Mouse (Mus musculus) kidney, postnatal 25 days (tissue): ENCODE results near the gene Ppl.

Source experiments
- DNase-seq, 2 experiments: peaks; one replicate each; pipeline ENCODE4 v3.0.0; 2021; ENCODE audit warnings: mixed read lengths in 2 of 2

The Ppl gene

DNA sequence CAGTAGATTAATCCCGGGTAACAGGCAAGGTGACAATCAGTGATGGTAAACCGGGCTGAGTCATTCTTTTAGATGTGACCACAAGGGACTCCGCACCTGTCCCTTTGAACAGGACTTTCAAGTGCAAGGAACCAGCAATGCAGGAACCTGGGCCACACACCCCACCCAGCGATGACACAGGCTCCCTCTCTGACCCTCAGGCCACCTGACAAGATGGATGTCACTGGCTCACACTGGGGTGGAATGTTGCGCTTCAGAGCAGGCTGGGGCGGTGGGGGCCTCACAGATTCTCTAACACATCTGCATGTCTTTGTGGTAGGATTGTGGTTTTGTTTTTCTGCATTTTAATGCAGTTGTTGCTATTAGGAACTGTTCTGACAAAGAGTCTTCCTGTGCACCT, 8.7 kb downstream of the Ppl start:
- no peak for DNase-seq

DNA sequence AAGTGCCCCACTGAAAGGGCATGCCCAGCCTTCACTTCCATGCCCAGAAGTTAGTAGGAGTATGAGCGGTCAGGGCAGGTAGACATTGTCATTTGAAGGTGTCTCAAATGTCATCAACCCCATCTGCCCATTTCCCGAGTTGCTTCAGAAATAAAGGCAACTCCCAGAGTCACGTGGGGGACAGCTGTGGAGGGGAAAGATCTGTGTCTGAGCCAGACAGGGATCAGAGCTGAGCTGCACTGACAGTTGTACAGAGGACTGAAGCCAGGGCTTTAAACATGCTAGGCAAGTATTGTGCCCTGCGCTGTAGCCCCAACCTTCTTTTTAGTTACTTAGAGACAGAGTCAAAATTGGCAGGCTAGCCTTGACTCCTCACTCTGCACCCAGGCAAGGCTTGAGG, 12.4 kb downstream of the Ppl start:
- DNase-seq = no peak

DNA sequence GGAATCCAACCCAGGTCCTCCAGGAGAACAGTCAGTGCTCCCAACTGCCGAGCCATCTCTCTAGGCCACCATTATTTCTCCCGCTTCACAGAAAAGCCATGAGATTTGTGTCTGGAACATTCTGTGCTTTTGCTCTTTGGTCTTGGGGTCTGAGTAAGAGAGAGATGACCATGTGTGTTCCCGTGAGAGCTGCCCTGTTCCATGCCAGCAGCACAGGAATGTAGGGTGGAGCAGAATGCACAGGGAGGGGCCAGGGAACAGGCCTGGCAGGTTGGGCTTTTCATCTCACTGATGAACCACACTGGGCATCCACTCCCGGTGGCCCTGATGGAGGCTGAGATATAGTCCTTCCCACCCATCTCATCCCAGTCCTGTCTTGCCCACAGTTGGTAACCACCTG, 12.8 kb downstream of the Ppl start:
- peak in 1 of 2 experiments; percentile 52 for DNase-seq

DNA sequence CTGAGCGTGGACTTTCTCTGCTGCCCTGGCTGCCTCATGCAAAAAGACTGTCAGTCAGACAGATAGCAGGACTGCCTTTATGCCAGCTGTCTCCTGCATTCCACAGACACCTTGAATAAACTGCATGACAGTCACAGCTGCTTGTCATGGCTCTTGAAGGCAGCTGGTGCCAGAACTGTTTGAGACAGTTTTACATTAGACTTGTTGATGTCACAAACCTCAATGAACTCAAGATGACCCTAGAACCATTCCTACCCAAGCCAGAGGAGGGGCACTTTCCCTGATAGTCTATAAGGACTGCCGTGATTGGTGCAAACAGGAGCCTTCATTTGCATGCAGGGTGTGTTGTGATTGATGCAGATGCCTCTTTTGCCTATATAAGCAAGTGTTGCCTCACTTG, 18.6 kb downstream of the Ppl start:
- DNase-seq = no peak

DNA sequence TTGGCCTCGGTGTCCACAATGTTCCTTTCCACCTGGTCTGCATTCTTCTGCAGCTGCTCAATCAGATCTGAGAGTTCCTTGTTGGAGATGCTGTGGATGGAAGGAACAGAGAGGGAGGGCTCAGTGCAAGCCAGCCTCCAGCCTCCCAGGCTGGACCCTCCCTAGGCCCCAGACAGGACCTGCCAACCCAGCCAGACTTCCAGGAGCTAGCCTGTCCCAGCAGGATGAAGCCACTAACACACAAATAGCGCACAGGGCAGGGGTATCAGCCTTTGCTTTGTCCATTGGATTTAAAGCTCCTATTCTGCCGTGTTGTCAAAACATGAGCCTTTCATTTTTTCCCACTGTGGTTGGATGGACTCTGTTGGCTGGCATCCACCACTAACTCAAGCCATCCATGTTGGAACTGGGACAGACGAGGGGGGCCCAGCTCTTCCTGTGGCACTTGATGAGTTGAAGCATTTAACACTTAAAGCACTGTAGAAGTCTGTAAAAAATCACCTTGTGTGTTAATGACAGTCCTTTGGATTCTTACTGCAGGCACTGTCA, 19.1 kb downstream of the Ppl start:
- no peak for DNase-seq

DNA sequence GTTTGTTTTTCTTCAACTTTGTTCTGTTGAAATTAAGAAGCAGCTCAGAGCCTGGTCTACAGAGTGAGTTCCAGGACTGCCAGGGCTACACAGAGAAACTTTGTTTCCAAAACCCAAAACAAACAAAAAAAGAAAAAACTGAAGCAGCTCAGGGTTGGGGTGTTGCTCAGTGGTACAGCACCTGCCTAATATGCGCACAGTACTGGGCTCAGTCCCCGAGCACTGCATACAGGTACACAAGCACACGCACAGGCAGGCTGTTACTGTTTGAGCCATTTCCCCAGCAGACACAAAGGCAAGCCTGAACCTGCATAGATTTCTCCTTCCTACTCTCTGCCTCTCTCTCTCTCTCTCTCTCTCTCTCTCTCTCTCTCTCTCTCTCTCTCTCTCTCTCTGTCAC, 21.2 kb downstream of the Ppl start:
- DNase-seq = no peak

DNA sequence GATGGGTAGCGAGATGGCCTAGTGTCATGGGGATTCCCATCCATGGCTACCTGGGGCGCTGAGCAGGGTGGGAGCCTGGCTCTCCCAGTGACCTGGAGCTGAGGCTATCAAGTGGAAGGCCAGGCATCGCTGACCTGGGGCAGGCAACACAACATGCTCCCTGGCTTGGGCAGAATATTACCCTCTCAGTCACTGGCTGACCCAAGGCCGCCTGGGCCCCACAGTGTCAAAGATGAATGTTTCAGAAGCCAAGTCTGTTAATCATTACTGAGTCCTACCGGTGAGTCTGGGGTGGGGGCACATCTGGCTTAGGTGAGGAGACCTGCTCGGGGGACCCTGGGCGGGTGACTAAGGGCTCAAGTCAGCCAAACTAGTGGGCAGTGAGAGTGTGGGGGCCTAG, 22.3 kb downstream of the Ppl start:
- DNase-seq = peak; percentile 24 to 56

DNA sequence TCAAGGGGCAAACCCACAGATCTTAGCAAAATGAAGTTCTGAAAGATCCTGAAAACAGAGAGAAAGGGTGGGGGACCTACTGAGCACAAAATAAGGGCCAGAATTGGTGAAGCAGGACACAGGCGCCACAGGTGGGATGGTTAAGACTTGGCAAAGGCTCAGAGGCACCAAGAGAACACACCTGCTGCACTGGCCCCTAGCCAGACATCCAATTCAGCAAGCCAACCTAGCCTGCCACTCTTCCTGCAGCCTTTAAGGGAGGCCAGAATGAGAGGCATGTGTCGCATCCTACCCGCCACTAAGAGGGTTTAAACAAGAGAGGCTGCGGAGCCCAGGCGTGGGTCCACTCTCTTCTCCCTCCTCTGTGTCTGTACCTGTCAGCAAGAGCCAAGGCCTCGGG, 31.2 kb downstream of the Ppl start:
- no peak for DNase-seq

DNA sequence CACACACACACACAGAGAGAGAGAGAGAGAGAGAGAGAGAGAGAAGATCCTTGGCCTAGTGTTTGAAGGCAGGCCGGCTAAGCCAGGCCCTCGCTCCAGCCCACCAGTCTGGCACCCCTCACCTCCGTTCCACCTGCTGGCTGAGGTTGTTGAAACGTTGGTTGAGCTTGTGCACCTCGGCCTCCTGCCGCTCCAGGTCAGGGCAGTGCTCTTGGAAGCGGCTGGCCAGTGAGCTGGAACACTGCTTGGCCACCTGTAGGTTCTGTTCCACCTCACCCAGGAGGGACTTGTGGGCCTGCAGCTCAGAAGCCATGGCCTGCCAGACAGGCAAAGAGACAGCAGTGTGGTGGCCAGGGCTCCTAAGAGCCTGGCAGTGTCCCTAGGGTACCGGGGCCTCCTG, 35.7 kb downstream of the Ppl start:
- peak; percentile 23 to 73 for DNase-seq

DNA sequence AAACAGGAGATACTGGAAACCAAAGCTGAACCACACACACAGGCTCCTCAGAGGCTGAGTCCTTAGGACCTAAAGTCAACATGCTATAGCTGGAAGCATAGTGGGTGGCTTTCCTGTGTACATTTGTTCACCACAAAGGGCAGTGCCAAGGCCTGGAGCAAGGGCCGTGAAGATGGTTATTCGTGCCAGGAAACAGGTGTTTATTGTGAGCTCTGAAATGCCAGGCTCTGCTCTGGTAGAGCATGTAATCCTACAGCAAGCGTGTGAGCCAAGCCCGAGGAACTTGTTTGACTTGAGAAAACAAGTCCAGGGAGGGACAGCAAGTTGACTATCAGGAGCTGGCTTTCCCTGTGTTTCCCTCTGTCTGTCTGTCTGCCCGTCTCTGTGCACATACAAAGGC, 38.9 kb downstream of the Ppl start:
- DNase-seq = peak; percentile 32 to 51

DNA sequence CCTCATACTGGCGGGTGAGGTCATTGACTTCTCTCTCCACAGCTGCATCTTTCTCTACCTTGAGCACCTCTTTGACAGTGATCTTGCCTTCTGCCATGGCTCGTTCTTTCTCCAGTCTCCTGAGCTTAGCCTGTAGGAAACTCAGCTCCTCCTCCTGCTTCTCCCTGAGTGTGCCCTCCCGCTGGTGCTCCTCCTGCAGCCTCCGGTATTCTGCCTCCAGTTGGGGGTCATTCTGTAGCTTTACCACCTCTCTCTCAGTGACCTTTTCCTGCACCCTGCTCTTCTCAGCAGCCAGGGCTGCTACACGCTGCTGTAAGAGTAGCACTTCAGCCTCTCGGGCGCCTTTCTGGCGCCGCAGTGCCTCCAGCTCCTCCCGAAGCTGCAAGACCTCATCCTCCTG, 43.2 kb downstream of the Ppl start:
- DNase-seq = no peak

DNA sequence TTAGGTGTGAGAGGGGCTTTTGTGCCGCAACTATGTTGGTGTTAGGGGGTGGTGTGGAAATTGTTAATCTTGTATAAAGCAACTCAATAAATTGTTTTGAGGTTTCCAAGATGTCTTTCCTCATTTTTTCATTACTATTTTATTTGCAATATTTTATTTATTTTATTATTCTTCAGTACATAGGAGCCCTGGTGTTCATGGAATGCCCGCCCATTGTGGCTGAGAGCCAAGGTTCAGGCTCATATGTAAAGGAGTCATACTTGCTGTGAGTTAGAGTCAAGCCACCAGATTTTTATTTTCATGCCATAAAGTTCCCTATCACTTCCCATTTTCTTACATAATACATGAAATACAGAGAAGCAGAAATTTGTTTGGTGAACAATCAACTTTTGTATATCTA, 46.0 kb downstream of the Ppl start:
- DNase-seq = peak in 1 of 2 experiments; percentile 14

DNA sequence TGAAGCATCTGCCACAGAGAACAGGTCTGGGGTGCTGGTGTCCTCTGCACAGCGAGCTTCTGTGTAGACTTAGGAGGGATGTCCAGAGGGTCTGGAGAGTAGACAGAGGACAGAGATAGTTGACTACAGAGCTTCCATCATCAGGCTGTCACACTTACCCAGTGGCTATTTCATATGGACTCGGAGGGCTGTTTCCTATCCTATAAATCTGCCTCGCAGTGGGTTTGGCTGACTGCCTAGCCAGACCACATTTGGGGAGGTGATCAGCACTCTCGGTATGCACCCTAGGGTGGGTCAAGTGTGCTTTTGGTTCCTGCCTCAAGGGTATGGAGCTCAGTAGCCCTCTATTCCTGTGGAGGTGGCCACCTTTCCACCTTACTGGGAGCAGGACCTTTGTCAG, 47.0 kb downstream of the Ppl start:
- no peak for DNase-seq

DNA sequence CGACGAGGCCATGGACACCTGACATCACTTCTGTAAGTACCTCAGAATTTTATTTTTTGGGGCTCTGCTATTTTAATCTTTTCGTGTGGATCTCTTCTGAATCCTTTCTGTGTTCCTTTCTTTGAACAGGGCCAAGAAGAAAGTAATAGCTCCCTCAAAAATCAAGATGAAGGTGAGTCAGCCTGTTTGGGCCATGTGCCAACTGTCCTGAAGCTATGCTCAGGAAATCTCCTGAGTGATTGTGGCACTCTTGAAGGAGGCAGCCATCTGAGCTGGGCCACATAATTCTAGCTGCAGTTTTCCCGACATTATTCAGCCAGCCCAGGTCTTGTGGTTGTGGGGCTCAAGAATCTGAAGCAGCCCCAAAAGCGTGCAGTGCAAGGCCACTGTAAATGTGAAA, 57.9 kb downstream of the Ppl start:
- no peak for DNase-seq

DNA sequence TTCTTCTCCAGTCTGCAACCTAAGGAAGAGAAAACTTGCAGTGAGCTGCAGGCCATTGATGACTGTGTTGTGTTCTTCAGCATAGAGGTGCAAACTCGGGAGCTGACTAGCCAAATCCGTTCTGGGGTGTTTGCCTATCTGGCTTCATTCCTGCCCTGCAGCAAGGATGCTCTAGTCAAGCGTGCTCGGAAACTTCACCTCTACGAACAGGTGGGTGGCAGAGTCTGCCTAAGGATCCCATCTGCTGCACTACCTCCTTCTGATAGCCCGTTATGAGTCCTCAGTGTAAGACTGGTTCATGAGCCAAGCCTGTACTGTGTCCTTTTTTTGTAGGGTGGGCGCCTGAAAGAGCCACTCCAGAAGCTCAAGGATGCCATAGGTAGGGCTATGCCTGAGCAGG, 60.2 kb downstream of the Ppl start:
- no peak for DNase-seq

DNA sequence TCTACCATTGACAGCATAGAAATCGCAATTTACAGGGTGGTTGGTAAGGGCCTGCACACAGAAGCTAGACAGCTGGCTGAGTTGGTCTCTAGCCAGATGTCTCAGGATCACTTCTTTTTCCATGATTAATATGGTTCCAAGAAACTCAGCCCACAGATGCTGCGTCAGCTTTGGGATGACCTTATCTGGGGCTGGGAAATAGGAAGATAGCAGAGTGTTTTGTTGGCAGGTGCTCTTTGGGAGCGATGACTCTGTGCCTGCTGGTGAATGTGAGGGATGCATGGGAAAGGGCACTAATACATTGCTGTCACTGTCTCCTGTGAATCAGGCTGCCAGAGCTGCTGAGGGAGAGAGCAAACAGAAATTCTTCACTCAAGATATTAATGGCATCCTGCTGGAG, 61.9 kb downstream of the Ppl start:
- no peak for DNase-seq

DNA sequence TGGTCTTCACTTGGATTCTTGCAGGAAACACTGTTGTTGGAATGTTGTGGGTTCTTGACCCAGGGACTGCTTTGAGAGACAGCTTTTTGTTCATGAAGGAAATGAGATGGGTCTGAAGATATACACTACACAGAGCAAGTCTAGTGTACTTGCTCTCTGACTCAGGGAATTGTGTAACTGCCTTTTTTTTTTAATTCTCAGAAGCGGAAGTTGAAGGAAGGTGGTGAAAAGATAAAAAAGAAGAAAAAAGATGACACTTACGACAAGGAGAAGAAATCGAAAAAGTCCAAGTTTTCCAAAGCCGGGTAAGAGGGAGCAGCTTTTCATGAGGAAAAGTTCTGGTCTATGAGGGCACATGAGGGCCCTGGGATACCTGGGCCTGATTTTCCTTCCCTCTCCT, 68.7 kb downstream of the Ppl start:
- DNase-seq = no peak

DNA sequence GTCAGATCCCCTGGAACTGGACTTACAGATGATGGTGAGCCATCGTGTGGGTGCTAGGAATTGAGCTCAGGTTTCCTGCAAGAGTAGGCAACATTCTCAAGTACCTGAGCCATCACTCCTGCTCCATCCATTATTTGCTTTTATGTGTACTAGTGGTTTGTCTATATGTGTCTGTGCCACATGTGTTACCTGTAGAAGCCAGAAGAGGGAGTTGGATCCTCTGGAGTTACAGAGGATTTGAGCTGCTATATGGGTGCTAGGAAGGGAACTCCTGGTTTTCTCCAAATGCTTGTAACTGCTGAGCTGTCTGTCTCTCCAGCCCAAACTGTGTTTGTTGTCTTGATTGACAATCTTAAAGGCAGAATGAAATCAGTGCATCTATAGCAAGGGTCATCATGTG, 74.1 kb downstream of the Ppl start:
- no peak for DNase-seq

DNA sequence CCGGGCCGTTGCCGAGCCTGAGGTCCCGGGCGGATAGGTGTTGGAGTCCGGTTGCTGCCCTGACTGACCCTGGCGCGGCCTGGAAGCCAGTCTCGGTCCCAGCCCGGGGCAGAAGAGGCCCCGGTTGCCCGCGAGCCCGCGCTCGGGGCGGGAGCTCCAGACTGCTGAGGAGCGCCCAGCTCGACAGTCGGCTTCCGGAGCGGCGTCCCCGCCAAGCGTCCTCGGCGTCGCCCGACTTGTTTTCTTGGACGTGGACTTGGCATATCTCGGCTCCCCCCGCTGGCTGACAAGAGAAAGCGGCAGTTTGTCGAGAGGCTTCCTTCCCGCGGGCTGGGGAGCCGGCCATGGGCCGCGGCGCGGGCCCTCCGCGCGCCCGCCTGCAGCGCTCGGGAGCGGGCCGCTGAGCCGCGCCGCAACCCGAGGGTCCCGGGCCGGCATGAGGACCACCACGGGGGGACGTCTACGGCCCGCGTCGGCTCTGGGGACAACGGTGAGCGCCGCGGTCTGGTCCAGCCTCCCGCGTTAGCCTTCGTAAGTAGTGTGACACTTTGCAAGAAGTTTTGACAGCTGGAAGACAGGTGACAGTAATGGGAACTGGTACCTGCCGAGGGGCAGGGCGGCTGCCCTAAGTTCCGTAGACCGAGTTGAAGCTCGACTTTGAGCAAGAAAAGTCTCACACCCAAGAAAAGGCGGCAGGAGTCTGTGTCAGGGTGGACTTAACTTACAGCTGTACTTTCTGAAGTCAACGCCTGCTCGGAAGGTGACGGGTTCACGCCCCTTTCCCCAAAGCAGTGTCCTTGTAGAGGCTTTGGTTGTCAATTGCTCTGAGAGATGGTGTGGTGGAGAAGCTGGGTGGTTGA, 81.7 kb downstream of the Ppl start:
- DNase-seq = peak; percentile 82 to 91

DNA sequence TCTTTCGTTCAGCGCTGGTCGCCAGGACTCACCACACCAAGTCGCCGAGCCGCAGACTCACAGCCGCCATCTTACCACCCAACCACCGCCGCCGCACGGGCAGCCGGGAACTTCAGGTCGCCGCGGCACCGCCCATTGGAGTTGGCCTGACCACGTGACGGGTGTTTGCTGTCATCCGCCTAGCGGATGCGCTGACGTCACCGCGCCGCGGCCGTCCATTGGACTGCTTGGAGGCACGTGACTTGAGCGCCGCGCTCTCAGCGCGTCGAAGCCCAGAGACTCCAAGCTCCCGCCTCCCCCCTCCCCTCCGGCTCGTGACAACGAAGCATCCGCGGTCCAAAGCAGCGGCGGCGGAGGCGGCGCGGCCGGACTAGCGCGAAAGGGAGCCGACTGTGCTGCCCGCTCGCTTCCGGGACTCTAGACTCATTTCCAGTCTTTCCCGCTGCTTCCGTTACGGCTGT, 82.4 kb downstream of the Ppl start, which contains the start of the genes Glyr1 and Ubn1:
Gene Glyr1 (minus strand): TSS at position 90 of the 461 bp plus-strand sequence.
Gene Ubn1 (plus strand): TSS at position 284 of the 461 bp plus-strand sequence.
- DNase-seq = peak; percentile 100

DNA sequence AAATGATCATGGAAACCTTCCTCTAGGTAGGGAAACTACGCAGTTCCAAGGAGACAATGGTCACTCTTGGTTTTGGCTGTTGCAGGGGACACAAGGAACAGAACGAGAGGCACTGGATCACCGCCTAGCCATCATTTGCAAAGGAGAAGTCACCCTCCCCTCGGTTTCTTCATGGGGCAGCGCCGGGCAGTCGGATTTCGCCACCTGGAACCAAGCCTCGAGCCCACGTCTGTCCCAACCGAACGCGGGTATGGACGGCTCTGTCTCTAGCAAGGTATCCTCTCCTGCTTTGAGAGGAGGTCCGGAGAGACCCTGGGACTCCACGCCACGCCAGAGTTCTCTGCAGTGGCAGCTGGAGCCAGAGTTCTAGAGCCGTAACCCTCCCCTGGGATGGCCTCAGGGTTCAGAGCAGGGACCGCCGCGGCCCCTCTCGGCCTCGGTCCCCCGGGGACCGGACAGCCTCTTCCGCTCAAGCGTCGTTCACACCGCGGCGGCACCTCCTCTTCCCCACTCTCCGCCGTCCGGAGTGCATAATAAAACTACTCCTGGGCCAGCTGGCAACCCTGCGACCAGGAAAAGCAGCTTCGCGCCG, 82.9 kb downstream of the Ppl start:
- no peak for DNase-seq

DNA sequence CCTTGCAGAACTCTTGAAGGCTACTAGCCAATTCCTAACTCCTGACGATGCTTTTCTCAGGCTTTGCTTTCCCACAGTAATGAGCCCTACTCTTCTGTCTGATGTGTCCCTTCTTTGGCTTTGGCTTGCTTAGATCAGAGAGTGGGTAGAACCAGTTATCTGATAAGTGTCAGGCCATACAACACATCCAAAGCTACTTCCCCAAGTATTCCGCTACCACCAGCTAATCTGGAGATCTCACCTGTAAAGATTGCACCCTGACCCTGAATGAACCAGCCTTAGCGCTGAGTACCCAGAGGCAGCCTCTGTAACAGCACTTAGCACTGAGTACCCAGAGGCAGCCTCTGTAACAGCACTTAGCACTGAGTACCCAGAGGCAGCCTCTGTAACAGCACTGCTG, 86.9 kb downstream of the Ppl start:
- no peak for DNase-seq

DNA sequence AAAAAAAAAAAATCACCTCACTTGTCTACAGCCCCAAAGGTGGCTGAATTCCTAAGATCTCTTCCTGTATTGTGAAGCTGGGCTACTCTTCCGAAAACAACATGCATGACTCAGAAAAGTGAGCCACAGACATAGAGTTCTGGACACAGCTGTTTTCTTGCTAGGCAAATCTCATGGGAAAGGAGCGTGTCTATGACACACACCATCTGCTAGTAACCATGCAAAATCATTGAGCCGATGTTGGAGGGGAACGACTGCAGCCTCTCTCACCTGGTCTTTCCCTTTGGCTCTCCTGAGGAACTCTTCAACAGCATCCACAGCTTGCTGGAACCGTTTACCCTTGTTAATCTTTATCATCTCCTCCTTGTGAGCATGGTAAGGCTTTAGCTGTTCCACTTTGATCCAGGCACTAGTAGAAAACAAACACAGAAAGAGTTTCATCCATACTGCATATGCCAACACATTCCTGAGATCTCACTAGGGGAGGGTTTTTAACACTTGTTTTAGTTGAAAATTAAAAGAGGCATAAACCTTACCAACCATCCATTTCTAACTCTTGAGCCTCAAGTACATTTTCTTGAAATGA, 95.5 kb downstream of the Ppl start:
- DNase-seq = no peak
